Mouse (Mus musculus): ENCODE measurements around the gene Faim2. TPM values are rescaled to one million over a fixed set of nuclear protein-coding genes. Genes with fewer than 3 reads are reported as not detected.

The Faim2 gene
- polyA plus RNA-seq, 1 experiment from 2014 or later = 0.12 TPM

GRCm38 (mm10) chr15:99536889-99537862 lies 9.2 kb upstream of the Faim2 start:
- Histone ChIP-seq H3K27me3 (replicated peaks) (peaks cover 97% of the 10 kb centered on the region), H3K9me3 (no peaks in the 10 kb centered on the region), H3K9ac (no peak overlapping the region), H3K36me3 (no peaks in the 10 kb centered on the region), H3K4me2 (no peak overlapping the region), H3K4me1 (peaks cover 4% of the 10 kb centered on the region; the same call in 1 of the 2 replicates), H3K4me3 (no peak overlapping the region), H3K27ac (replicated peaks) (no peak overlapping the region)
- WGBS = 50% methylated on average over 11 of the region's 11 CpGs
- no peak for ATAC-seq (ENCODE audit: extremely low read depth, insufficient number of reproducible peaks, low FRiP score, low TSS enrichment)

DNA sequence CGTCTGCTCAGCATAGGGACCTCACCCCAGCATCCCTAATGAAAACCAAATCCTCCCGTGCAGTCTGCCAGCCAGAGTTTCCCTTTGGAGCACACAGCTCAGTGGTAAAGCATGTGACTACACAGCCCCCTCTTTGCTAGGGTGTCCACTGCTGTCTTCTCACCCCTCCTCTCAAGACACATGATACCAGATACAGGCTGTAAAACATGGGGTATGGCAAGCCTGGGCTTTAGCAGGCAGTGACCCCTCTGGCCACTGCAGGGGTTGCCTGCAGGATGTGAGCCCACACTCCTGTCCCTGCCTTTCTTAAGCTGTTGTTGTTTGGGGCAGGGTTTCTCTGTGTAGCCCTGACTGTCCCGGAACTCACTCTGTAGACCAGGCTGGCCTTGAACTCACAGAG lies 4.1 kb upstream of the Faim2 start:
- no peaks in the 10 kb centered on the region for H3K36me3 ChIP-seq
- no peaks in the 10 kb centered on the region for H3K4me1 ChIP-seq
- WGBS = 57% methylated on average over 3 of the region's 3 CpGs
- H3K4me2 ChIP-seq = no peak overlapping the region
- no peak overlapping the region for H3K4me3 ChIP-seq
- ATAC-seq (ENCODE audit: extremely low read depth, insufficient number of reproducible peaks, low FRiP score, low TSS enrichment) = no peak
- H3K27ac ChIP-seq (replicated peaks) = no peak overlapping the region
- no peak overlapping the region for H3K9ac ChIP-seq
- H3K27me3 ChIP-seq (replicated peaks) = peaks cover 99% of the 10 kb centered on the region
- H3K9me3 ChIP-seq = no peaks in the 10 kb centered on the region

DNA sequence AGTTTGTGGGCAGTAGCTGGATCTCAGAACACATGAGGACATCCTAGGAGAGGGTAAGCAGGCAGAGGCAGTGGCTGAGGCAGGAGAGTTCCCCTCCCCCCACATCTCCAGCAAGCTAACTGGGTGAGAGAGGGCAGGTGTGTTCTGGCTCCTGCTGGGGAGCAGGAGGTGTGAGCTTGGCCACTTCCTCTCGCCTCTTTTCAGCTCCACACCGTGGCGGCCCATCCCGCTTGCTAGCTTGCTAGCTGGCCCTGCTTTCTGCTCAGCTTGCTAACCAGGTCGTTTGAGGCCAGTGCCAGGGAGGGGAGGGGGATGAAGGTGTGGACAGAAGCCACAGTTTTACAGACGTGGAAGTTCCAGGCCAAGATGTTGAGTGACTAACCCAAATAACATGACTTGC lies 3.2 kb upstream of the Faim2 start:
- H3K4me3 ChIP-seq = no peak overlapping the region
- WGBS = 20% methylated on average over 6 of the region's 6 CpGs
- no peak overlapping the region for H3K27ac ChIP-seq (replicated peaks)
- H3K4me2 ChIP-seq = no peak overlapping the region
- H3K27me3 ChIP-seq (replicated peaks) = peaks cover 99% of the 10 kb centered on the region
- H3K36me3 ChIP-seq = no peaks in the 10 kb centered on the region
- no peak for ATAC-seq (ENCODE audit: extremely low read depth, insufficient number of reproducible peaks, low FRiP score, low TSS enrichment)
- no peaks in the 10 kb centered on the region for H3K9me3 ChIP-seq
- no peak overlapping the region for H3K9ac ChIP-seq
- no peaks in the 10 kb centered on the region for H3K4me1 ChIP-seq

GRCm38 (mm10) chr15:99526681-99527080 lies 1.3 kb downstream of the Faim2 start:
- Histone ChIP-seq H3K27ac (replicated peaks) (no peak overlapping the region), H3K4me3 (no peak overlapping the region), H3K27me3 (replicated peaks) (peaks cover 100% of the 10 kb centered on the region), H3K9ac (no peak overlapping the region), H3K4me2 (no peak overlapping the region), H3K36me3 (no peaks in the 10 kb centered on the region), H3K9me3 (no peaks in the 10 kb centered on the region), H3K4me1 (no peaks in the 10 kb centered on the region)
- 48% methylated on average over 2 of the region's 2 CpGs for WGBS
- no peak for ATAC-seq (ENCODE audit: extremely low read depth, insufficient number of reproducible peaks, low FRiP score, low TSS enrichment)

DNA sequence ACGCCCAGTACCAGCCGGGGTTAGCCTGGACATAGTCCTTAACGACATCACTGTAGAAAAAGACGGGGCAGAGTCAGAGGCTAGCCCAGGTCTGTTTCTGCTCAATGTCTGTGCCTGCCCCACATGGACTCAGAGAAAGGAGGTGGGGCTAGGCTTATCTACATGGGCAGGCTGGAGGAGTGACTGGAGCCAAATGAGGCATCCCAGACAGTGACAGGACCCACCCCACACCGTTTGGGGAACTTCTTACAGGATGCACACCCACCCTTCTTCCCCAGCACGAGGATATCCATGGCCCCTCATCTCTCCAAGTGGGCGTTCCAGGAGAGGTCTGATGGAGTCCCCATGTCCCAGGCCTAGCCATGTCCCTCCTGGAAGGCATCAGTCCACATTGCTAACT lies 7.7 kb downstream of the Faim2 start:
- no peaks in the 10 kb centered on the region for H3K36me3 ChIP-seq
- no peak overlapping the region for H3K4me3 ChIP-seq
- H3K27ac ChIP-seq (replicated peaks) = no peak overlapping the region
- no peak overlapping the region for H3K9ac ChIP-seq
- ATAC-seq (ENCODE audit: extremely low read depth, insufficient number of reproducible peaks, low FRiP score, low TSS enrichment) = no peak
- 50% methylated on average over 7 of the region's 7 CpGs for WGBS
- H3K4me2 ChIP-seq = no peak overlapping the region
- H3K9me3 ChIP-seq = no peaks in the 10 kb centered on the region
- peaks cover 100% of the 10 kb centered on the region for H3K27me3 ChIP-seq (replicated peaks)
- H3K4me1 ChIP-seq = no peaks in the 10 kb centered on the region

DNA sequence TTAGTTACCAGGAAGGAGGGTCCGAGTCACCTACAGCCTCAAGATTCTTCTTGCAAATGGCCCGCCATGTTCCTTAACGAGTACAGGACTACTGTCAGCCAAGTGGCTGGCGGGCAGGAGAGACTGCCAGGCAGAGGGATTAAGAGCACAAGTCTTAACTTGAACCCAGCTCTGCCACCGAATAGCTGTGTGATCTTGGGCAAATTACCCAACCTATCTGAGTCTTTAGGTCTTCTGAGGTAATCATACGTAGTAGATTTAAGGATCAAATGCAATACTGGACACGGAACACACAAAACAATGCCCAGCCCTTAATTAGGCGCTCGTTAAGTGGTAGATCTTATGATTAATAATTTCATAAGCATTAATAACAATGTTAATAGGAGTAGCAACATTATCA lies 8.3 kb downstream of the Faim2 start:
- no peak overlapping the region for H3K9ac ChIP-seq
- peaks cover 100% of the 10 kb centered on the region for H3K27me3 ChIP-seq (replicated peaks)
- H3K36me3 ChIP-seq = no peaks in the 10 kb centered on the region
- no peak overlapping the region for H3K4me2 ChIP-seq
- 88% methylated on average over 9 of the region's 9 CpGs for WGBS
- ATAC-seq (ENCODE audit: extremely low read depth, insufficient number of reproducible peaks, low FRiP score, low TSS enrichment) = no peak
- H3K9me3 ChIP-seq = no peaks in the 10 kb centered on the region
- H3K4me3 ChIP-seq = no peak overlapping the region
- H3K4me1 ChIP-seq = no peaks in the 10 kb centered on the region
- no peak overlapping the region for H3K27ac ChIP-seq (replicated peaks)

GRCm38 (mm10) chr15:99517715-99518114 lies 10.2 kb downstream of the Faim2 start:
- WGBS = 60% methylated on average over 7 of the region's 7 CpGs
- no peak overlapping the region for H3K9ac ChIP-seq

DNA sequence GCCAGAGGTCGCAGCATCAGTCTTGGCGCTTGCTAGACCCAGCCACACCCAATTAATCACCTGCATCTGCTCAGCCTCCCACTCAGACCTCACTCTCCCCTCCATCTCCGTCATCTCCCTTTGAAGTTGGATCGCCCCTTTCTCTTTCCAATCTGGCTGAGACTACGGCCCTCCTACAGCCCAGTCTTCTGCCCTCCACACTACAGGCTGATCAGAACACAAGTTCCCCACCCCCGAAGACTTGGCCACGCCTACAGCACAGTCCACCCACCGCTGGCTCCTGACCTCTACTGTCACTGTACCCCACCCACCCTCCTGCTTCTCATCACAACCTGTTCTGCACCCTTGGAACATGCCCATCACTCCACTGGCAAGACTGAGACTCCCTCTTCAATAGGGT lies 11.2 kb downstream of the Faim2 start:
- no peak for ATAC-seq (ENCODE audit: extremely low read depth, insufficient number of reproducible peaks, low FRiP score, low TSS enrichment)
- peaks cover 94% of the 10 kb centered on the region for H3K27me3 ChIP-seq (replicated peaks)
- WGBS = 49% methylated on average over 8 of the region's 8 CpGs

More at GRCm38 (mm10) chr15:99517715-99518114, 10.2 kb downstream of the Faim2 start:
- no peak overlapping the region for H3K4me3 ChIP-seq
- H3K27me3 ChIP-seq (replicated peaks) = peaks cover 94% of the 10 kb centered on the region
- no peaks in the 10 kb centered on the region for H3K4me1 ChIP-seq
- H3K9me3 ChIP-seq = no peaks in the 10 kb centered on the region
- no peak for ATAC-seq (ENCODE audit: extremely low read depth, insufficient number of reproducible peaks, low FRiP score, low TSS enrichment)
- no peaks in the 10 kb centered on the region for H3K36me3 ChIP-seq
- no peak overlapping the region for H3K4me2 ChIP-seq
- H3K27ac ChIP-seq (replicated peaks) = no peak overlapping the region

DNA sequence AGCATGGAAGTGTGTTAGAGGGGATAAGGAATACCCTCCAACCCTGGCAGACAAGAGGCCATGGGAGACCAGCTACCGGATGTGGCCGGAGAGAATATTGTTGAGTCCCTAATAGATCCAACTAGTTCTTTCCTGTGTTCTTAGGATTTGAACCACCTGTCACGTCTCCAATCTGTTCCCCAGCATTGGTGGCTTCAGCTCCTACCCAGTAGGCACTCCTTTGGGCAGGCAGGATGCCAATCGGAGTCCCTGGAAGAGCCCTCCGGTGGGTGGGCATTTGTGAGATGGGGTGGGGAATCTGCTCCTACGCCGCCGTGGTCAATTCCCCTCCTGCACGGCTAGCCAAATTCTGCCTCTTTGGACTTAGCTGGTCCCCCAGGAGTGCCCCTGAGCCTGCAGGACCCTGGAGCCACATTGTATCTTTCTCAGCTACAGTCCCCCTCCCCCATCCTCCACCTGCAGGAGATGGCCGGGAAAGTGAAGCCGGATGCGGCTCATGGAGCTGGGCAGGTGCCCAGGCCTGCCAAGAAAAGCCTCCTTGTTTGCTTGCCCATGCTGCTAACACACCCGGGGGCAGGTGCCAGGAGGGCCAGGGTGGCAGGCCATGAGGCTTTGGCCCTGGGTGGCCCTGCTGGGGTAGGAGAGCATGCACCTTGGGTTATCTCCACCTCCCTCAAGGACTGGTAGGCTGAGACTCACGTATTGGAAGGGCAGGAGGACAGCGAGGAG lies 16.0 kb downstream of the Faim2 start:
- H3K4me3 ChIP-seq = no peak overlapping the region
- 71% methylated on average over 15 of the region's 15 CpGs for WGBS
- H3K27ac ChIP-seq (replicated peaks) = no peak overlapping the region
- H3K9me3 ChIP-seq = no peaks in the 10 kb centered on the region
- no peaks in the 10 kb centered on the region for H3K36me3 ChIP-seq
- H3K27me3 ChIP-seq (replicated peaks) = peaks cover 89% of the 10 kb centered on the region
- H3K4me2 ChIP-seq = no peak overlapping the region
- no peak overlapping the region for H3K9ac ChIP-seq
- ATAC-seq (ENCODE audit: extremely low read depth, insufficient number of reproducible peaks, low FRiP score, low TSS enrichment) = no peak
- H3K4me1 ChIP-seq = no peaks in the 10 kb centered on the region

More for the DNA sequence above, 11.2 kb downstream of the Faim2 start:
- H3K4me1 ChIP-seq = no peaks in the 10 kb centered on the region
- no peak overlapping the region for H3K9ac ChIP-seq
- no peak overlapping the region for H3K4me2 ChIP-seq
- H3K9me3 ChIP-seq = no peaks in the 10 kb centered on the region
- no peaks in the 10 kb centered on the region for H3K36me3 ChIP-seq
- H3K4me3 ChIP-seq = no peak overlapping the region
- H3K27ac ChIP-seq (replicated peaks) = no peak overlapping the region

DNA sequence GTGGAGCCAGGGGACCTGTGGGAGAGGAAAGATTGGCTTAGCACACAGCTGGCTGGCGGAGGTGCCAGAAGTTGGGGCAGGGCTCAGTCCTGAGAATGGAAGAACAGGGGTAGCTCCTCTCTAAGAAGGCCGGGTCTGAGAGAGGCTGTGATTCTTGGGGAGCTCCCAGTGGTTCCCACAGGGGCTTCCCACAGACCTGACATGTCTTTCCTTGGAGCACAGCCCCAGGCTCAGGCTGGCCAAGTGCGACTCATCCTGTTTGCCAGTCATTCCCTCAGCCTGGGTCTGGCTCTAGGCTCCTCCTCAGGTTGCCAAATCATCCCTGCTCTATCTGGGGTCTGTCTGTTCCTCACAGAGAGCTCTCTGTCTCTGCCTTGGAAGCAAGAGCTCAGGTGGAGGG lies 17.3 kb downstream of the Faim2 start:
- Histone ChIP-seq H3K36me3 (no peaks in the 10 kb centered on the region), H3K4me1 (peaks cover 9% of the 10 kb centered on the region), H3K27me3 (replicated peaks) (peaks cover 87% of the 10 kb centered on the region), H3K4me2 (no peak overlapping the region), H3K9me3 (no peaks in the 10 kb centered on the region), H3K27ac (replicated peaks) (no peak overlapping the region), H3K9ac (no peak overlapping the region), H3K4me3 (no peak overlapping the region)
- ATAC-seq (ENCODE audit: extremely low read depth, insufficient number of reproducible peaks, low FRiP score, low TSS enrichment) = no peak
- WGBS = 65% methylated on average over 3 of the region's 3 CpGs

DNA sequence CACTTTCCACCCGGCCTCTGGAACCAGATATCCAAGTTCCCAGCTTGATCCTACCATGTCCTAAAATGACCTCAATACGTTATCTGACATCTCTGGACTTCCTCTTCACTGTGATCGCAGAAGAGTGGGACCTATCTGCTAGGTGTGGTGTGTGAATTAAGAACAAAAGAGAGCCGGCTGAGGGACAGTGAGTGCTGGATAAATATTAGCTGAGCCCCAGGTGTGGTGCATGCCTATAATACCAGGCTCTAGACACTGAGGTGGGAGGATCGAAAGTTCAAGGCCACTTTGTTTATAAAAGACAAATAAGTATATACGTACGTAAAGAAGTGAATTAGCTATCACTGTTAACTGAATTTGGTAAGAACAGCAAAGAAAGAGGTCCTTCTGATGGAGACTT lies 18.1 kb downstream of the Faim2 start:
- peaks cover 17% of the 10 kb centered on the region for H3K4me1 ChIP-seq
- peaks cover 87% of the 10 kb centered on the region for H3K27me3 ChIP-seq (replicated peaks)
- H3K9ac ChIP-seq = no peak overlapping the region
- ATAC-seq (ENCODE audit: extremely low read depth, insufficient number of reproducible peaks, low FRiP score, low TSS enrichment) = no peak
- 69% methylated on average over 7 of the region's 7 CpGs for WGBS
- H3K36me3 ChIP-seq = no peaks in the 10 kb centered on the region
- no peaks in the 10 kb centered on the region for H3K9me3 ChIP-seq
- no peak overlapping the region for H3K4me2 ChIP-seq
- no peak overlapping the region for H3K4me3 ChIP-seq
- no peak overlapping the region for H3K27ac ChIP-seq (replicated peaks)

Data from heart, embryonic 13.5 days (tissue).